Mouse (Mus musculus): ENCODE data around the gene Cfhr2. TPM values are rescaled to one million over a fixed set of nuclear protein-coding genes. Genes with fewer than 3 reads are reported as not detected.
"Not testable (repeated sequence)": the region's sequence is repeated elsewhere in the genome, so short reads cannot be mapped to it uniquely, and the experiment has no call there.

The Cfhr2 gene
- polyA plus RNA-seq (2016; fragmentation: Nextera tagmentation; extraction: Ambion mirVana): not detected in 2 replicates

GRCm38 (mm10) chr1:139858548-139858947 is at the start of gene Cfhr2:
TSS of gene Cfhr2 (minus strand) at chr1:139858702.
- Histone ChIP-seq H3K9me3 (replicated peaks) (no peaks in the 10 kb centered on the region), H3K4me3 (no peak within 1 kb of the TSS), H3K36me3 (no peaks in the 10 kb centered on the region), H3K27ac (no peak within 1 kb of the TSS), H3K4me1 (no peaks in the 10 kb centered on the region), H3K4me2 (replicated peaks) (no peak within 1 kb of the TSS), H3K27me3 (no peaks in the 10 kb centered on the region), H3K9ac (no peak within 1 kb of the TSS)
- ATAC-seq (ENCODE audit: low FRiP score): no peak
- WGBS: 83% methylated on average over 1 of the region's 1 CpGs

DNA sequence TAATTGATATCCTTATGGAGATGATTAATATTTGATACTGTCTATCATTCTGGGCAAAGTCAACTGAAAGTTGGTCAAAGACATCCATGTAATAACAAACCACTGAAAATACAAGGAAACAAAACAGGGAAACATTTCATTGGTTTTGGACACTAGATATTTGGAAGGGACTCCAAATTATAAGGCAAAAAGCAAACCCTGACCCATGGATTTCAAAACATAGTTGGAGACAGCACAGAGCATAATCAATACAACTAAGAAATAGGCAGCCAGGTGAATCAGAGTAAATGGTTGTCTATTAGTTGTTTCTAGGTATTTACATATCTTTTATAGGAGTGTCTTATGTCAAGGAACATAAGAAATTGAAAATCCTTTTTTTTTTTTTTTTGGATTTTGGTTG is 5.2 kb upstream of the Cfhr2 start:
- no peak overlapping the region for H3K27ac ChIP-seq
- no peak for ATAC-seq (ENCODE audit: low FRiP score)

DNA sequence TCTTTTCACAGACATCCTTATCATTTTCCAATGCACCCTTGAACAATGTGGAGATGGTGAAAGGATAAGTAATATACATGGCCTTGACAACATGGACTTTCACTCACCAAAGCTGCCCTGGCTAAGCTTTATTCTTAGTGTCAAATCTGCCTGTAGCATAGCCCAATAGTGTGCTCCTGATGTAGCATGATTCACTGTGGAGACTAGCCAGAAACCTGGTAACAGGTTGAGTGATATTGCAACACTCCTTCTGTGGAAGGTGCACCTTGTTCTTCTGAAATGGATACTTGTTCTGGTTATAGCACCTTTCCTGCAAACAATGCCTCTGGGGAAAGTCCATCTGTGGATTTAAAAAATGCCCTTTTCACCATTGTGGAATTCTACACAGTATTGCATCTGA is 1.7 kb upstream of the Cfhr2 start:
- Histone ChIP-seq H3K9me3 (replicated peaks) (no peaks in the 10 kb centered on the region), H3K36me3 (no peaks in the 10 kb centered on the region), H3K4me3 (no peak overlapping the region), H3K27me3 (no peaks in the 10 kb centered on the region), H3K27ac (no peak overlapping the region), H3K4me2 (replicated peaks) (no peak overlapping the region), H3K4me1 (no peaks in the 10 kb centered on the region), H3K9ac (no peak overlapping the region)
- ATAC-seq (ENCODE audit: low FRiP score): no peak

More for the DNA sequence above, 5.2 kb upstream of the Cfhr2 start:
- H3K4me2 ChIP-seq (replicated peaks): no peak overlapping the region
- no peak overlapping the region for H3K4me3 ChIP-seq
- no peak overlapping the region for H3K9ac ChIP-seq
- H3K27me3 ChIP-seq: no peaks in the 10 kb centered on the region
- no peaks in the 10 kb centered on the region for H3K36me3 ChIP-seq
- no peaks in the 10 kb centered on the region for H3K4me1 ChIP-seq
- H3K9me3 ChIP-seq (replicated peaks): no peaks in the 10 kb centered on the region

GRCm38 (mm10) chr1:139839699-139840098 is 18.8 kb downstream of the Cfhr2 start:
- no peaks in the 10 kb centered on the region for H3K9me3 ChIP-seq (replicated peaks)
- no peak overlapping the region for H3K9ac ChIP-seq
- no peak overlapping the region for H3K27ac ChIP-seq
- no peaks in the 10 kb centered on the region for H3K36me3 ChIP-seq
- H3K4me1 ChIP-seq: no peaks in the 10 kb centered on the region
- 69% methylated on average over 7 of the region's 7 CpGs for WGBS
- ATAC-seq (ENCODE audit: low FRiP score): no peak
- H3K4me2 ChIP-seq (replicated peaks): no peak overlapping the region
- no peak overlapping the region for H3K4me3 ChIP-seq
- H3K27me3 ChIP-seq: no peaks in the 10 kb centered on the region

DNA sequence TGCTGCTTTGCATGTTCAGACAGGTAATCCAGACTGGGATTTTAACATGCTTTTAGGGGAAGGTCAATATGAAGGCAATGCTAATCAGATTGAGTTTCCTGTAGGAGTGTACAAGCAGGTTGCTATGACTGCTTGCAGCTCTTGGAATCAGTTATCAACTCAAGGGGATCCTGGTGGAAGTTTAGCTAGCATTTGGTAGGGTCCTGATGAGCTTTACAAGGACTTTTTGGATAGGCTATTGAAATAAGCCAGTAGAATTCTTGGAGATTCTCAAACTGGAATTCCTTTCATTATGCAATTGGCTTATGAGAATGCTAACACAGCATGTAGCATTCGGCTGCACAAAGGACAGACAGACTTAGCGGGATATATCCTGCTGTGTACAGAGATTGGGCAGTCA is 19.2 kb downstream of the Cfhr2 start:
- H3K9me3 ChIP-seq (replicated peaks): no peaks in the 10 kb centered on the region
- 75% methylated on average over 2 of the region's 2 CpGs for WGBS

GRCm38 (mm10) chr1:139808594-139808993 is 49.9 kb downstream of the Cfhr2 start:
- Histone ChIP-seq H3K9ac (no peak overlapping the region), H3K27ac (no peak overlapping the region), H3K36me3 (no peaks in the 10 kb centered on the region), H3K4me2 (replicated peaks) (no peak overlapping the region), H3K4me3 (no peak overlapping the region), H3K27me3 (no peaks in the 10 kb centered on the region), H3K9me3 (replicated peaks) (no peaks in the 10 kb centered on the region), H3K4me1 (no peaks in the 10 kb centered on the region)
- ATAC-seq (ENCODE audit: low FRiP score): no peak

More for the DNA sequence above, 19.2 kb downstream of the Cfhr2 start:
- no peak for ATAC-seq (ENCODE audit: low FRiP score)
- H3K27me3 ChIP-seq: no peaks in the 10 kb centered on the region
- no peaks in the 10 kb centered on the region for H3K4me1 ChIP-seq
- H3K36me3 ChIP-seq: no peaks in the 10 kb centered on the region
- no peak overlapping the region for H3K27ac ChIP-seq
- no peak overlapping the region for H3K4me3 ChIP-seq
- H3K9ac ChIP-seq: no peak overlapping the region
- no peak overlapping the region for H3K4me2 ChIP-seq (replicated peaks)

DNA sequence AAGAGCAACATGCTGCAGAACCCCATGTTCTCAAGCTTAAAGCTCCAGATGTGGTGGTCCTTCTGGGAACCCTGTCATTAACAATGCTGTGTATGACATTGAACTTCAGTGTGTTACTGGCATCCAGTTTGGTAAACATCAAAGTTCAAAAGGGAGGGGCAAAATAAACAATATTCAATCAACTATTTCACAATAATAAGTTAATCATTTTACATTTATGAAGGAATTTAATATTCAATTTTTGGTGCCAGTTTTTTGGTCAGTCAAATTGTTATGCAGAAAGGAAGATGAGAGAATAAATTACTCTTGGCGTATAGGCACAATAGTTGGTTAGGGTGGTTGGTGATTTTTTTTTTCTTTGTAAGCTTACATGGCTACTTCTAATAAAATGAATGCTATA is 77.4 kb downstream of the Cfhr2 start, which contains the start of gene Gm4788:
Gene Gm4788, minus strand, starts transcription at position 101 of the 400 bp plus-strand sequence.
- no peak for ATAC-seq (ENCODE audit: low FRiP score)
- 98% methylated on average over 1 of the region's 1 CpGs for WGBS
- no peaks in the 10 kb centered on the region for H3K9me3 ChIP-seq (replicated peaks)

DNA sequence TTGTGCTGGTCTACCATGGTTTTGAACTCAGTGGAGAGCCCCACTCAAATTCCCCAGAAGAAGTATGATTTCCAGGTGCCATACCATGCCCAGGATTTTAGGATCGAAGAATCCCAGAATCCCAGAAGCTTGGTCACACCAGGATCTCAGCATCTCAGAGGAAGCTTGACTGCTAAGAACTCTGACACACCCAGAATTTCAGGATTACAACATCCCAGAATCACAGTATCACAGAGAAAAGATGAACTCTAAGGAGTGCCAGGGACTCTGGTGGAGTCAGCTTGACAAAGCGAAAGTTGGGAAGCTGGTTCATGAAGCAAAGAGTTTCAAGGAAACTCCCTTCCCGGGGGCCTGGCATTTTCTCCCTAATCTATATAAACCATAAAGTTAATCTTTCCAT is 88.6 kb downstream of the Cfhr2 start:
- not testable (repeated sequence) for H3K4me3 ChIP-seq; H3K9ac ChIP-seq; ATAC-seq (ENCODE audit: low FRiP score); H3K27ac ChIP-seq; H3K4me2 ChIP-seq (replicated peaks); H3K9me3 ChIP-seq (replicated peaks); H3K4me1 ChIP-seq; H3K27me3 ChIP-seq; H3K36me3 ChIP-seq
- 85% methylated on average over 3 of the region's 3 CpGs for WGBS

More for the DNA sequence above, 77.4 kb downstream of the Cfhr2 start, which contains the start of gene Gm4788:
- H3K27ac ChIP-seq: no peak within 1 kb of the TSS
- H3K4me2 ChIP-seq (replicated peaks): no peak within 1 kb of the TSS
- no peaks in the 10 kb centered on the region for H3K36me3 ChIP-seq
- no peak within 1 kb of the TSS for H3K4me3 ChIP-seq
- no peak within 1 kb of the TSS for H3K9ac ChIP-seq
- no peaks in the 10 kb centered on the region for H3K27me3 ChIP-seq
- H3K4me1 ChIP-seq: no peaks in the 10 kb centered on the region

Other genes starting within 250 kb of the Cfhr2 start
- gene Gm4788, start 77.5 kb downstream of the Cfhr2 start, polyA plus RNA-seq (2016; fragmentation: Nextera tagmentation; extraction: Ambion mirVana): not detected in 2 replicates